Mouse (Mus musculus) left cerebral cortex, postnatal 4 days (tissue): ENCODE measurements around the gene Tmem54. TPM values are rescaled to one million over a fixed set of nuclear protein-coding genes. Genes with fewer than 3 reads are reported as not detected.

Source experiments
- DNase-seq: peaks from one replicate; pipeline ENCODE4 v3.0.0-alpha.2; 2022
- intact Hi-C: fragments of 180-260 bp; cut with DNase I; formaldehyde crosslinking; loops from one replicate; pipeline ENCODE4 v1.15.1; 2025
- total RNA-seq, 2 experiments: library from RNA; stranded (reverse); gene quantifications; 2 replicates each; pipeline ENCODE4 v1.2.3; 2021

The Tmem54 gene
- total RNA-seq = not detected

GRCm38 (mm10) chr4:129105356-129105755, at the start of gene Tmem54:
Tmem54 (plus strand) TSS chr4:129105548.
- intact Hi-C loops = no loop called here
- DNase-seq = no peak

- intact Hi-C loops = no loop called here
- no peak for DNase-seq
These were observed 49.8 kb upstream of the Tmem54 start for GRCm38 (mm10) chr4:129055562-129055961.

GRCm38 (mm10) chr4:129057533-129058206, 47.7 kb upstream of the Tmem54 start:
- intact Hi-C loops = no loop called here
- DNase-seq = peak; percentile 98

- peak; percentile 41 for DNase-seq
- intact Hi-C loops = no loop called here
These were observed 46.9 kb upstream of the Tmem54 start, which contains the start of gene Rnf19b for GRCm38 (mm10) chr4:129058207-129059092. Rnf19b (plus strand) TSS chr4:129058271.

DNA sequence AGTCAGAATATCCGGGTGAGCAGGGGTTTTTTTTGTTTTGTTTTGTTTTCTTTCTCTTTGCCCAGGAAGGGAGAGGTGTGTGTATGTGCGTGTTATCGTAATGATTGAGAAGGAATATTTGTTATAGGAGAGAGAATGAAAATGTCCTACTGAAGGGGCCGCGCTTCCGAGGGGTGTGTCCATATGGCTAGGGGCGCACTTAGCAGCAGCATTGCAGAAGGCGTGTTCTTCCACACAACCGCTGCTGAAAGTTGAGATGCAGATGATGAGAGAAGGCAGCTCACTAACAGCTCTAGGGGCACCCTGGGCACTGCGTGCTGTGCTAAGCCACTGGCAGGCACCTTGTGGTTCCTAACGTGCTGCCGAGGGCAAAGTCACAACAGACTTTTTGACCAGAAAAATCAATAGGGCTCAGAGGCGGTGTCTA, 46.2 kb upstream of the Tmem54 start:
- no peak for DNase-seq
- intact Hi-C loops = no loop called here

- DNase-seq = no peak
- intact Hi-C loops = no loop called here
These were observed 45.4 kb upstream of the Tmem54 start for GRCm38 (mm10) chr4:129059922-129060321.

GRCm38 (mm10) chr4:129061486-129061885, 43.9 kb upstream of the Tmem54 start:
- no peak for DNase-seq
- intact Hi-C loops = no loop called here

DNA sequence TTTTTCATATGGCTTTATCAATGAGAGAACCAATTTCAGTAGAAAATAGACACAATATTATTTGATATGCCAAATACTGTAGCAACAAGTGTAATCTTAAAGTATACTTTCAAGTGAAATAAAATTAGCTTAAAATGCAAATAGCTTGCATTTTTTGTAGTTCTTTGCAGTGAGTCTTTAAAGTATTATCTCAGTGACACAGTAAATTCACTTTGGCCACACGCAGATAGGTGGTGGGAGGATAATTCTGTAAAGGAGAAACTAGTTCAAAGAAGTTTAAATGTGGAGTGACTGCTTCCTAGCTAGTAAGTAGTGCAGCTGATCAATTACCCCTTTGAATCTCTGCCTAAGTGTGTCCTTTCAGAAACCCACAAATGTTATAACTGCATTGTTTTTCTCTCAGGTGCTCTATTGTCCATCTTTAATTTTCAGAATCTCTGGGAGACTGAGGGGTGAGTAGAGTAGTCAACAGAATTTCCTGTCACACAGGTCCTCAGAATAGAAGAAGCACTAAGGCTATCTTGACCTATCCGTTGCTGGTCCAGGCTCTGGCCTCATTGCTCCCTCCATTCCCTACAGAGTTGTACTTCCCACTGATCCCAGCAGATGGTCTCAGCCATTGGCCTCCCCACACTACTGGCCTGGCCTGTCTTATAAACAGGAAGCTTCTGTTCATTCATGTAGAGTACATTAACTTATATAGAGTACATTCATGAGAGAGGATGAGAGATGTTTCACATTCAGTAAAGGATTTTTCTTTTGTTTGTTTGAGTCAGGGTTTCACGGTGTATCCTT, 42.9 kb upstream of the Tmem54 start:
- intact Hi-C loops = no loop called here
- DNase-seq = no peak

DNA sequence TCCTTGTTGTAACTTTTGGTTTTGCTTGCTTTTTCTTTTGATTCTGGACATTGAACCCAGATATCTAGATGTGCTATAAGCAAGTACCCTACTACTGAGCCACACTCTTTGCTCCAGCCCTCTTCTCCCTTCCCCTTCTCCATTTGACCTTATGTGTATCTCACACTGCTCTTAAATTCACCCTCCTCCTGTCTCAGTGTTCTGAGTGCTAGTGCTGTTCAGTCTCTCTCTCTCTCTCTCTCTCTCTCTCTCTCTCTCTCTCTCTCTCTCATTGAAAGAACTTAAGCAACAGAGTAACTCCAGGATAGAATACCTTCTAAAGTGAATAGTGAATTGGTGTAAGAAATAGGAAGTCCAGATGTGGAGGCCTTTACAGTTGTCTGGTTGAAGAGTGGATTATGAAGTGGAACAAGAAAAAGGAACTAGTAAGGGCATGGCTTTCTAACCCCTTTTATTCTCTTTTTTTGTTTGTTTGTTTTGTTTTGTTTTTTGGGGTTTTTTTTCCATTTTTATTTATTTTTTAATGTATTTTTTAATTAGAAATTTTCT, 39.6 kb upstream of the Tmem54 start:
- DNase-seq = no peak
- intact Hi-C loops = no loop called here

- intact Hi-C loops = no loop called here
- DNase-seq = no peak
These were observed 37.5 kb upstream of the Tmem54 start for GRCm38 (mm10) chr4:129067638-129068415.

- intact Hi-C loops = no loop called here
- no peak for DNase-seq
These were observed 36.5 kb upstream of the Tmem54 start for GRCm38 (mm10) chr4:129068848-129069247.

- intact Hi-C loops = no loop called here
- no peak for DNase-seq
These were observed 26.2 kb upstream of the Tmem54 start for GRCm38 (mm10) chr4:129079126-129079525.

DNA sequence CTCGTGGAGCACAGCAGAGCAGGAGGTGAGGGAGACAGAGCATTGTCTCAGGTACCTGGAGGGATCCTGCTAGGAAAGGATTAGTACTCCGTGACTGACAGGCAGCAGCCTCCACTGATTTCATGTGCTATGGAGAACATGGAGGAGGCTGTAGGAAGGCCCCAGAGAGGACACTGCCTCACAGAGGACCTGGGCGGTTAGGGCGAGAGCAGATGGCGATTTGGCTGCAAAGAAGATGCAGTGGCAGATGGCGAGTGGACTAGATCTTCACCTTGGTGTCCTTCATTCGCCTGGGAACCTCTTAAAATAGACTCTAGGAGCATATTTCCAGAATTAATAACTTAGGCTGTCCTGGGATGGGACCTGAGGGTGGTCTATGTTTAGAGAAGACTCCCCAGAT, 24.3 kb upstream of the Tmem54 start:
- DNase-seq = peak; percentile 63

DNA sequence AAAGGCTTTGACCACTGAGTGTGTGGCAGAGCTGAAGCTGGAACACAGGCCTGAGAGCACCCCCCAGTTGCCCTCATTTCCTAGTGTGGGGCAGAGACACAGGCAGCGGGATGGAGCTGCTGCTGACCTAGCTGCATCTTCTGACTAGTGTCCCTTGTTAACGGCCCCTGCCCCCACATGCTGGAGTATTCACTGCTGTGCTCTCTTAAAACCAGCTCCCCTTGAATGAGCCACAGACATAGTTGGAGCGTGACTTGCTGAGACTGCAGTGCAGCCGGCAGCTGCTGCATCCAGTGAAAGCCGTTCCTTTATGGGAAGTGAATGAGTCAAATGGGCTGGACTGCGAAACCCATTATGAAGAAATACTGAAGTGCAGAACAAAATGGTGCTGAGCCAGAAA, 23.8 kb upstream of the Tmem54 start:
- intact Hi-C loops = loop anchor here (5.0 kb wide), 2 partner anchors 124 to 169 kb away; no protein-coding TSS in a partner anchor

More for the DNA sequence above, 24.3 kb upstream of the Tmem54 start:
- intact Hi-C loops = loop anchor here (5.0 kb wide), 2 partner anchors 124 to 169 kb away; no protein-coding TSS in a partner anchor

GRCm38 (mm10) chr4:129081939-129082338, 23.4 kb upstream of the Tmem54 start:
- DNase-seq = no peak
- intact Hi-C loops = loop anchor here (5.0 kb wide), 2 partner anchors 125 to 170 kb away; no protein-coding TSS in a partner anchor

More for the DNA sequence above, 23.8 kb upstream of the Tmem54 start:
- peak; percentile 30 for DNase-seq

GRCm38 (mm10) chr4:129082379-129083115, 22.8 kb upstream of the Tmem54 start:
- intact Hi-C loops = loop anchor here (5.0 kb wide), 2 partner anchors 125 to 170 kb away; no protein-coding TSS in a partner anchor
- DNase-seq = peak; percentile 76

- DNase-seq = no peak
- intact Hi-C loops = loop anchor here (5.0 kb wide), 3 partner anchors 113 to 173 kb away; no protein-coding TSS in a partner anchor
These were observed 20.5 kb upstream of the Tmem54 start for GRCm38 (mm10) chr4:129084896-129085295.

DNA sequence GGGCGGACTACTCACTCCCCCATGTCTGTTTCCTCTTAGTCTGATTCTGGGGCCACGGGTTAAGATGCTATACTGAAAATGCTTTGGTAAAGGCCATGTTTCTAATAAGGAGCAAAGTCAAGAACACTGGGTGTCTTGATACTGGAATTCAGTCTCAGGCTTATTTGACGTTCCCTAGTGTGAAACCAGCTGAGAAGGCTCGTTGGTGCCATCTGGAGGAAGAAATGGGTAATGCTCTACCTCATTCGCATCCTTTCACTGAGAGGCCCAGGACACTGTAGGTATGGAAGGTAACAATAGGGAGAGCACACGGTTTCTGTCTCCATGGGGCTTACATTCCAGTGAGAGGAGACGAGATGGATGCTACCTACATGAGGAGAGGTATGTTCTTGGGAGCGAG, 19.3 kb upstream of the Tmem54 start:
- intact Hi-C loops = loop anchor here (5.0 kb wide), 1 partner anchor 114 kb away; no protein-coding TSS in a partner anchor
- DNase-seq = peak; percentile 59

- intact Hi-C loops = loop anchor here (5.0 kb wide), 1 partner anchor 116 kb away; no protein-coding TSS in a partner anchor
- DNase-seq = no peak
These were observed 17.5 kb upstream of the Tmem54 start for GRCm38 (mm10) chr4:129087850-129088249.
